Mouse (Mus musculus): ENCODE measurements at regions not wholly inside any gene's neighbourhood (a gene's known extent, or its start where the extent isn't known, plus 50 kb on each side); places are given as distances from the start of the nearest gene placed in this dataset.

- no peak for TF ChIP-seq POLR2A (IDR thresholded peaks at IDR 0.05; ENCODE audit: low read depth, low read length)
- no peak for TF ChIP-seq CTCF (conservative IDR thresholded peaks at IDR 0.05; ENCODE audit: insufficient read depth, insufficient read length, low read depth, low read length)
Measured at GRCm38 (mm10) chrX:95282038-95282437, 85.4 kb upstream of the Arhgef9 start.
